Mouse (Mus musculus) limb, embryonic 12.5 days (tissue): ENCODE measurements at regions not wholly inside any gene's neighbourhood (a gene's known extent, or its start where the extent isn't known, plus 50 kb on each side); places are given as distances from the start of the nearest gene placed in this dataset.

ENCODE experiments used
- ATAC-seq: fragments of 200-750 bp; cut with Nextera tagmentation; 2 replicates; pipeline ENCODE4 v1.8.0; 2017; ENCODE audit warnings: low read depth, moderate TSS enrichment; ENCODE audit not compliant: insufficient number of reproducible peaks, insufficient read depth, low FRiP score, low TSS enrichment
- H3K27ac ChIP-seq: fragments of 300-500 bp; sonication (generic); 2 replicates; pipeline ENCODE4 v1.5.1; 2016; ENCODE audit warnings: mild to moderate bottlenecking, moderate library complexity
- H3K27me3 ChIP-seq: fragments of 300-500 bp; sonication (generic); 2 replicates; pipeline ENCODE4 v1.6.1; 2016; ENCODE audit warnings: mild to moderate bottlenecking, moderate library complexity
- H3K36me3 ChIP-seq: fragments of 300-500 bp; sonication (generic); 2 replicates; pipeline ENCODE4 v1.6.1; 2016; ENCODE audit warnings: mild to moderate bottlenecking, moderate library complexity
- H3K4me1 ChIP-seq: fragments of 300-500 bp; sonication (generic); replicated peaks from 2 replicates; pipeline ENCODE4 v1.6.1; 2016
- H3K4me2 ChIP-seq: fragments of 300-500 bp; sonication (generic); 2 replicates; pipeline ENCODE4 v1.6.1; 2016; ENCODE audit warnings: mild to moderate bottlenecking, moderate library complexity
- H3K4me3 ChIP-seq: fragments of 300-500 bp; sonication (generic); replicated peaks from 2 replicates; pipeline ENCODE4 v1.5.1; 2016; ENCODE audit warnings: mild to moderate bottlenecking
- H3K9ac ChIP-seq: fragments of 300-500 bp; sonication (generic); replicated peaks from 2 replicates; pipeline ENCODE4 v1.6.1; 2016; ENCODE audit warnings: mild to moderate bottlenecking, moderate library complexity
- H3K9me3 ChIP-seq: fragments of 300-500 bp; sonication (generic); 2 replicates; pipeline ENCODE4 v1.6.1; 2016; ENCODE audit warnings: mild to moderate bottlenecking, moderate library complexity
- WGBS: fragments of 180-500 bp; shearing (Covaris S2); methylation state at CpG from one replicate; pipeline ENCODE4 v1.1.7; 2016; 5-methylcytosine and 5-hydroxymethylcytosine counted together

DNA sequence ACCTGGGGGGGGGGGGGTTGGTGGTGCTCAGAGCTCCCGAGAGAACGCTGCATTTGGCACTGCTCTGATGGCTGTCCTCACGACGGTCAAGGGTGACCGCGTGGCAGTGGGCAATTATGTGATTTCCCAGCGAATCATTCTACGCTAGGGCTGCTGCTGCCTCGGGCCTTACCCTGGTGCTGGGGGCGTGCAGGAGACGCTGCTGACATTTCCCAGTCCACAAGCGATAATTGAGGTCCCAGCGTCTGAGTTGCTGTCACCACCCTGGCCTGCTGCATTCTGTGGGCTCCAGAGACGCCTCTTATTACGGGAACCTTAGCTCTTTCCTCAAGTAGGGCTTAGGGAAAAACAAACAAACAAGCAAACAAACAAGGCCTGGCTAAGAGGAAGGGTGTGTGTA, 52.0 kb upstream of the Nkx1-1 start:
- H3K4me3 ChIP-seq: no peak overlapping the region
- no peak overlapping the region for H3K9ac ChIP-seq
- H3K4me1 ChIP-seq: peaks cover 7% of the 10 kb centered on the region
- H3K27me3 ChIP-seq: peaks cover 81% of the 10 kb centered on the region
- H3K27ac ChIP-seq: no peak overlapping the region
- H3K36me3 ChIP-seq: no peaks in the 10 kb centered on the region
- 32% methylated on average over 15 of the region's 15 CpGs for WGBS
- no peaks in the 10 kb centered on the region for H3K9me3 ChIP-seq
- no peak for ATAC-seq
- H3K4me2 ChIP-seq: no peak overlapping the region
